Mouse (Mus musculus) ES-Bruce4 (cell line): ENCODE measurements around the gene Vamp3. TPM values are rescaled to one million over a fixed set of nuclear protein-coding genes. Genes with fewer than 3 reads are reported as not detected.
A peak's percentile ranks its signal among the peaks of the same experiment; 100 is the strongest.

Experiments used
- H3K27ac ChIP-seq: 2 replicates; pipeline ENCODE4 v1.5.1; 2012; ENCODE audit warnings: low read length, inconsistent platforms; ENCODE audit not compliant: insufficient read depth
- H3K27me3 ChIP-seq: 2 replicates; pipeline ENCODE4 v1.6.1; 2012; ENCODE audit warnings: mild to moderate bottlenecking, low read length, inconsistent platforms; ENCODE audit not compliant: control insufficient read depth, poor library complexity, insufficient read depth, severe bottlenecking
- H3K36me3 ChIP-seq: 2 replicates; pipeline ENCODE4 v1.6.1; 2012; ENCODE audit warnings: inconsistent platforms, mild to moderate bottlenecking, low read length, moderate library complexity; ENCODE audit not compliant: control insufficient read depth, poor library complexity, insufficient read depth, severe bottlenecking
- H3K4me1 ChIP-seq: one replicate; pipeline ENCODE4 v1.8.1; 2011; ENCODE audit warnings: low read length; ENCODE audit not compliant: control insufficient read depth, insufficient read depth
- H3K4me3 ChIP-seq: 2 replicates; pipeline ENCODE4 v1.5.1; 2011; ENCODE audit warnings: low read depth, mild to moderate bottlenecking, low read length
- H3K9ac ChIP-seq: 2 replicates; pipeline ENCODE4 v1.6.1; 2012; ENCODE audit warnings: low read depth, mild to moderate bottlenecking, inconsistent platforms; ENCODE audit not compliant: poor library complexity, severe bottlenecking
- H3K9me3 ChIP-seq: replicated peaks from 2 replicates; pipeline ENCODE4 v1.6.1; 2012; ENCODE audit warnings: mild to moderate bottlenecking, low read length, inconsistent platforms; ENCODE audit not compliant: control insufficient read depth, poor library complexity, insufficient read depth, severe bottlenecking
- CTCF ChIP-seq: IDR thresholded peaks from one replicate; pipeline ENCODE4 v1.8.1; 2011; ENCODE audit warnings: low read depth, low read length
- EP300 ChIP-seq: IDR thresholded peaks from 2 replicates; pipeline ENCODE4 v1.6.1; 2011; ENCODE audit warnings: low read depth, low read length; ENCODE audit not compliant: insufficient read depth
- POLR2A ChIP-seq: IDR thresholded peaks from one replicate; pipeline ENCODE4 v1.8.1; 2011; ENCODE audit warnings: low read length; ENCODE audit not compliant: insufficient read depth
- polyA plus RNA-seq: library from polyadenylated mRNA; stranded (reverse); fragments of >200 nt; gene quantifications from 2 replicates; pipeline ENCODE4 v1.2.4, GENCODE M21; 2011; ENCODE audit warnings: low read depth; ENCODE audit not compliant: missing spikeins, insufficient read depth, insufficient read length

Vamp3 gene
- polyA plus RNA-seq, 1 experiment, result 77.0 TPM

- TF ChIP-seq POLR2A (no peak), CTCF (no peak), EP300 (no peak)
- 0 out of 2 replicates have a peak, but pooled peaks cover 2% of the 10 kb centered on the region for H3K36me3 ChIP-seq
- peak within 1 kb of the TSS; percentile 71 for H3K4me3 ChIP-seq
- H3K27ac ChIP-seq, result no peak within 1 kb of the TSS; the same call in 1 of the 2 replicates
- no peaks in the 10 kb centered on the region for H3K4me1 ChIP-seq
- peak within 1 kb of the TSS; percentile 72 for H3K9ac ChIP-seq
- H3K27me3 ChIP-seq, result no peaks in the 10 kb centered on the region
- H3K9me3 ChIP-seq, result no peaks in the 10 kb centered on the region
Observed at GRCm38 (mm10) chr4:151044037-151044943, 13.5 kb downstream of the Vamp3 start, which contains the start of gene Per3. TSS of gene Per3 (minus strand) at chr4:151044665.

DNA sequence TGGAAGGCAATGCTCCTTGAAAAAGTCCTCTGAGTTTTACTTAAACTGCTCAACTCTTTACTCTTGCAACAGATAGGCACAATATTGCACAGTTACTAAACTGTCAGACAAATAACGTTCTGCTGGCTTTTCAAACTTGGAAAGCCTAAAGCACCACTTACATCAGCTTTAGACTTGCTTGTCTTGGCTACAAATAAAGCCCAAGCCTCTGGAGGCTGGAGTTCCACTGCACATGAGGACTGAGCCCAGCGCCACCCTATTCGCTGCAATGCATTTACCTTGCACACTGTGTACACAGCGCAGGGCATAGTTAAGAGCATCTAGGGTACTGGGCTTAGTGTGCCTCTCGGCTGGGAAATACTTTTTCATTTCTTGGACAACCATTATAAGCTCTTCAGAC is 14.5 kb downstream of the Vamp3 start:
- no peak for TF ChIP-seq POLR2A
- TF ChIP-seq EP300, result no peak
- no peak for TF ChIP-seq CTCF
- no peaks in the 10 kb centered on the region for H3K27me3 ChIP-seq
- H3K4me1 ChIP-seq, result no peaks in the 10 kb centered on the region
- no peak overlapping the region for H3K4me3 ChIP-seq
- no peak overlapping the region for H3K9ac ChIP-seq
- H3K9me3 ChIP-seq, result no peaks in the 10 kb centered on the region
- no peaks in the 10 kb centered on the region for H3K36me3 ChIP-seq
- no peak overlapping the region for H3K27ac ChIP-seq

GRCm38 (mm10) chr4:151041506-151041905 is 16.3 kb downstream of the Vamp3 start:
- no peaks in the 10 kb centered on the region for H3K9me3 ChIP-seq
- H3K9ac ChIP-seq, result no peak overlapping the region
- no peaks in the 10 kb centered on the region for H3K27me3 ChIP-seq
- no peak overlapping the region for H3K4me3 ChIP-seq
- no peak overlapping the region for H3K27ac ChIP-seq
- no peaks in the 10 kb centered on the region for H3K4me1 ChIP-seq
- no peaks in the 10 kb centered on the region for H3K36me3 ChIP-seq
- no peak for TF ChIP-seq CTCF
- no peak for TF ChIP-seq EP300

DNA sequence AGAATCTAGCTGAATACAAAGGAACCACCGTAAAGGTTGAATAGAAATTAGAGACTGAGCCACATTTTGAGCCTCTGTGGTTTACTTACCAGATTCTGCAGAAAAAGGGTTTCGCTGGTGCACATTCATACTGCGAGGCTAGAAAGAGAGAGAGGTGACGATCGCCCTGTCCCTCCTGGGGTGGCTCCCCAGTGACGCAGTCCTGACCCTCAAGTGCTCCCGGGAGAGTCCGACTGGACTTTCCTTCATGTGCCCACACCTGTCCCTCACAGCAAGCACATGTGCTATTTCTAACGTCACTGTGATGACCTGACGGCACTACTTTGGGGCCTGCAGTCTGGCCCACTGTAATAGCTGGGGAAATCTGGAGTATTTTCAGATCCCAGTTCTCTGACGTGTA is 20.0 kb downstream of the Vamp3 start:
- Histone ChIP-seq H3K27me3 (no peaks in the 10 kb centered on the region), H3K27ac (no peak overlapping the region), H3K4me1 (no peaks in the 10 kb centered on the region), H3K9ac (no peak overlapping the region), H3K4me3 (no peak overlapping the region), H3K9me3 (no peaks in the 10 kb centered on the region), H3K36me3 (no peaks in the 10 kb centered on the region)
- no peak for TF ChIP-seq CTCF
- no peak for TF ChIP-seq EP300
- TF ChIP-seq POLR2A, result no peak

DNA sequence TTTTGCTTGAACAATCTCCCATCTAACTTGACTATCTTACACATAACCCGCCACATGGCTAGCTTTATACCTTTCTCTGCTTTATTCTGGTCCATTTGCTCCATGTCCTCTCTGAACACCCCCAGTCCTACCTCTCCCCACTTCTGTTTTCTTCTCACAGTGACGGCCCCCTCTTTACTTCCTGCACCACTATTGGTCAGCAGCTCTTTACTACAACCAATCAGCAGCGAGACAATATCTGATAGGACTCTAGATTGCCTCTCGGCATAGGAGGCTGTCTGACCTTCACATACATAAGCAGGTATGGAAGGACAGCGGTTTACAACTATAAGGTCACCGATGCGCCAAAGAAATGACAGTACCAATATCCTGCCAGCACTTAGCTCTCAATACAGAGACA is 21.2 kb downstream of the Vamp3 start:
- H3K4me1 ChIP-seq, result no peaks in the 10 kb centered on the region
- no peak overlapping the region for H3K9ac ChIP-seq
- no peak for TF ChIP-seq EP300
- TF ChIP-seq CTCF, result no peak
- TF ChIP-seq POLR2A, result no peak
- no peaks in the 10 kb centered on the region for H3K27me3 ChIP-seq
- no peaks in the 10 kb centered on the region for H3K36me3 ChIP-seq
- H3K27ac ChIP-seq, result no peak overlapping the region
- H3K4me3 ChIP-seq, result no peak overlapping the region
- no peaks in the 10 kb centered on the region for H3K9me3 ChIP-seq

DNA sequence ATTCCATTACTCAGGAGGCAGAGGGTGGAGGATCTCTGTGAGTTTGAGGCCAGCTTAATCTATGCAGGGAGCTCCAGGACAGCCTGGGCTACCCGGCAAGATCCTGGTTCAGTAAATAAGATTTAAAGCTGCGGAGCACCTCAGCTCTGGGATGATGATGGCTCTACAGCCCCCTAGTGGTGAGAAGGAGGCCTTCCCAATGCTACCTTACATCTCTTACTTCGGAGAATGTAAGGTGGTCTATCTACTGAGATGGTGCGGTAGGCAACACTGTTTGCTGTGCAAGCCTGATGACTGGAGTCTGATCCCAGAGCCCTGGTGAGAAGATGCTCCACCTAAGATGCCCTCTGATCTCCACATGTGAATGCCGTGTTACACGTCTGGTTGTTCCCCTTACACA is 30.8 kb downstream of the Vamp3 start:
- Histone ChIP-seq H3K27ac (no peak overlapping the region), H3K36me3 (no peaks in the 10 kb centered on the region), H3K27me3 (no peaks in the 10 kb centered on the region), H3K4me3 (no peak overlapping the region), H3K9me3 (no peaks in the 10 kb centered on the region), H3K4me1 (no peaks in the 10 kb centered on the region), H3K9ac (no peak overlapping the region)
- peak; percentile 64 for TF ChIP-seq CTCF
- no peak for TF ChIP-seq POLR2A
